Mouse (Mus musculus): ENCODE results near the gene Clic3.

Clic3 gene

DNA sequence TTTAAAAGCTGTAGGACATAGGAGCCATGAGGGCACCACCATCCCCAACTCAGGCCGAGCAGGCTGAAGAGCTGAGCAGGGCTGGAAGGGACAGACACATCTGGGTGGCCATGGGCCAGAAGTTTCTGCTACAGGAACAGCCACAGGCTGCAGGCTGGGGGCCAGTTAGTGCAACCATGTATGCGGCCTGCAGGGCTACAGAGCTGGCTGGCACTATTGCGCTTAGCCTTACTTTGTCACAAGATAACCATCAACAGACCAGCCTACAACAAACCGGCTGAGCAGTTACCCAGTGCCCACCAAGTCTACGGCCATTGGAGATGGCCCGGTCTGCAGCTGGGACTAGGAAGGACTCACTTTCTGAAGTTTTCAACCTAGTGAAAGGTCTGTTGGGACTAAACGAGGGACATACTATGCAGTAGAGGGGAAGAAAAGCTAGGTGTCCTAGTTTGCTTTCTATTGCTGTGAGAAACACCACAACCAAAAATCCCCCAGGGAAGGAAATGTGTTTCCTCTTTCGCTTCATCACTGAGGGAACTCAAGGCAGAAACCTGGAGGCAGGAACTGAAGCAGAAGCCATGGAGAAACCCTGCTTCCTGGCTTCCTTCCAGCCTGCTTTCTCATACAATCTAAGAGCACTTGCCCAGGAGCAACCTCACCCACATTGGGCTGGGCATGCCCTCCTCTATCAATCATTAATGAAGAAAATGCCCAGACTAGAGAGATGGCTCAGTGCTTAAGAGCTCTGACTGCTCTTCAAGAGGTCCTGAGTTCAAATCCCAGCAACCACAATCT lies 5.6 kb upstream of the Clic3 start:
- peak; percentile 37 to 48 for DNase-seq

DNA sequence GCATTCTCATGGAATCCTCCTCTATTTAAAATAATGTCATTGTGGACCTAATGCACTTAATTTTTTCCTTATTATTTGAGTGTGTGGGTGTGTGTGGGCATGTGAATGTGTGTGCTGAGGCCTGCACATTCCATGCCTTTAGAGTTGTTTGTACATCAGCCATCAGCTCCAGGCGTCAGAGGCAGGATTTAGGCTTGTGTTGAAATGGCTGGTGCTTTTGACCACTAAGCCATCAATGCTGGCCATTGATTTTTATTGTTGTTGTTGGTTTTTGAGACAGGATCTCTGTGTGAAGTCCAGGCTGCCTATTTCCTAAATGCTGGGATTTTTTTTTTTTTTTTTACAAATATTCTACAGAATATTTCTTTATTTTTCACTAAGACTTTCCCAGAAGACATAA lies 3.7 kb upstream of the Clic3 start:
- DNase-seq: no peak

DNA sequence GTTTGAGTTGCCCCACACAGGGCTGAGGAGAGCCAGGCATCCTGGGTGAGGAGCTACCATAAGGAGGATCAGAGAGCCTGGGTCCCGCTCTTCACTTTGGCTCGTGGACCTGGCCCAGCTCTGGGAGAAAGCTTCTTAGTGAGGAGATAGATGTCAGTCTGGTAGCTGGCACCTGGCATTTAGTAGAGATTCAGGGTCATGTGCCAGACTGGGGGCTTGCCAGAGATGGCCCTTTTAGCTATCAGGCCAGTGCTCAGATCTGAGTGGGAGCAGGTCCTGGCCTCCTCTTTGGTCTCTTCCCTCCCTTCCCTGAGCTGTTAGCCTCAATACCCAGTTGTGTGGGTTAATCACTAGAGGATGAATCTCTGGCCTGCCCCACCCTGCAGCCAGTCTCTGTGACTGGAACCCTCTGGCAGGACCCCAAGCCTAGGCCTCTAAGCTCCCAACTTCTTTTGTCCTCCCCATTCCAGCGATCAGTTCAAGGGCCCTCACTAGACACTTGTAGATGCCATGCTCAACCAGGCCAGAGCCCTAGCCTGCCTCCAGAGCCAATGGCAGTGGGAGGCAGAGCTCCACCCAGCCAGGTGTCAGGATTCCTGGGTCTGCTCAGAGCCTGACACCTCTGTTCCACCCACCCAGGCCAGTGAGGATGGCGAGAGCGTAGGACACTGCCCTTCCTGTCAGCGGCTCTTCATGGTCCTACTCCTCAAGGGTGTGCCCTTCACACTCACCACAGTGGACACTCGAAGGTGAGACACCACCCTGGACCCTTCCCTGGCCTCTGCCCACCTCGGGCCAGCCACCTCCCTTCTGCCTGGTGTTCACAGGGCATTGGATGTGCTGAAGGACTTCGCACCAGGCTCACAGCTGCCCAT lies 621 bp downstream of the Clic3 start:
- DNase-seq: no peak

DNA sequence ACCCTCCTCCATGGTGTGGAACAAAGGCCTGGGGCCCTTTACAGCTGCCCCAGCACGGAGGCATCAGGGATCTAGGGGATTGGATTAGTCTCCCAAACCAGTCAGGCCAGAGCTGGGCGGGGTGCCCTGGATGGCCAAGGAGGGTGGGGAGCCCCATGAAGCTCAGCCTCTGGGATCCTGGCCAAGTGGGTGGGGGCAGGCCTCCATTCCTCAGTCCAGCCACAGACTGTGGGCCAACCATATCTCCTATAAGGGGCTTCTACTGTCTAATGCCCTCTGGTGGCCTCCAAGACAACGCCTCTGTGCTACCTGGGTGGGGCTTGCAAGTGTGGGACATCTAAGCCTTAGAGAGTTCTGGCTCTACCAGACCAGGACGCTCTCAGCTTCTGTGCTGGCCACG lies 2.3 kb downstream of the Clic3 start:
- DNase-seq: peak in 1 of 2 experiments; percentile 51

DNA sequence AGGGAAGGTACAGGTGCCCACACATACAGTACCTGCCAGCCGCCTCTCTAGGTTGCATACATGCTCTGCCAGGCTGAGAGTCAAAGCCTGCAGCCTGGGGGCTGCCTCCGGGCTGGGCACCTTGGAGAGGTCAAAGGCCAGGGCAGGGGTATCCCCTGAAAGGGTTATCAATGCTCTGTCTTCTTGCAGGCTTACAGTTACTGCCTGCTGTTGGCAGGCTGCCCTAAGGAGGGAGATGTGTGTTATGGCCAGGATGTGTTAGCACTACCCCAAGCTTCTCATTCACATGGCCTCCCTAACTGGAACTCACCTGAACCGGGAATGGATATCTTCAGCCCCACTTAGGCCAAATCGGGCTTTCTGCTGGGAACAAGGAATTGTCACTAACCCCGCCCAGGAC lies 3.5 kb downstream of the Clic3 start:
- peak in 1 of 2 experiments; percentile 42 for DNase-seq

DNA sequence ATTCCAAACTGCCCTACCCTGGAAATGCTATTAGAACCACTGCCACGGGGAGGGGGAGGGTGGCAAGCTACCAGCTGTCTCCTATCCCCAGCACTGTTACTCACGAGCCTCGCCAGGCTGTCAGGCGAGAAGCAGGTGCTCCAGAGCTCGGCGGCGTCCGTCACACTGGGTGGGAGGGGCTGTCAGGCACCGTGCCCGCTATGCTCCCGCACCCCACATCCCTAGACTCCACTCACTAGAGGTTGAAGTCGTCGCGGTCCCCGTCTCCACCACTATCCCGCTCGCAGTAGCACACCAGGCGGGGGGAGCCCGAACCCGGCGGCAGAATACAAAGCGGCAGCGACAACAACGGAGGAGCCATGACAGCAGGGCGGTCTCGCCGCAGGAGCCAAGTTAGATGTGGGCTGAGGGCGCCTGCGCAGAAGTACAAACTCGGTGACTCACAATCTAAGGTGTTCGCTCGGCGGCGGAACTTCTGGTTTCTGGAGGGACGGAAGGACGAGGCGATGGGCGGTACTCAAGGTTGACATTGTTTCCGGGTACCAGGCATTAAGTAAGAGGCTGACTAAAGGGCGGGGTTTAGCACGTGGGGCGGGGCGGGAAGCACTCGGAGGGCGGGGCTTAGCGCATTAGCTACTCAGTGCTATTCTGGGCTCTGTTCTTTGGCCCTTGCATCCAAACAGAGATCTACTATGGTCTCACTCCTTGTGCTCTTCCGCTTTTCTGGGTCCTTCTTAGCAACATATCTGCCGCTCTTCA lies 4.1 kb downstream of the Clic3 start, which contains the start of gene Paxx:
TSS of gene Paxx (minus strand) at position 544 of the 759 bp plus-strand sequence.
- peak; percentile 95 to 98 for DNase-seq

DNA sequence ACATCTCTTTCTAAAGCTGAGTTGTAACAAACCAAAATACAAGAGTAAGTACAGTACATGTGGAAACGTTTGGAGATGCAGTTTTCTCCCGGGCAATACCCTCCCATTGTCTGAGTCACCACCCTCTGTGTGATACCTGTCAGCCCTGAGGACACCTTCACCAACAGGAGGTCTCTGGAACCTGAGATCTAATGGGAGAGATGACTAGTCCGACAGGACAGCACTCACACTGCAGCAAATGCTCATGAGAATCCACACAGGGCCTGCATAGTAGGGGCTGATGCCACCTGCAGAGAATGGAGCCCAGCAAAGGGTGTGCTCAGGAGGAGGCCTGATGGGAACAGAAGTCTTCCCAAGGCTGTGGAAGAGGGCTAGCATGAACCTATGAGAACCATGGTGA lies 4.8 kb downstream of the Clic3 start:
- DNase-seq: no peak

DNA sequence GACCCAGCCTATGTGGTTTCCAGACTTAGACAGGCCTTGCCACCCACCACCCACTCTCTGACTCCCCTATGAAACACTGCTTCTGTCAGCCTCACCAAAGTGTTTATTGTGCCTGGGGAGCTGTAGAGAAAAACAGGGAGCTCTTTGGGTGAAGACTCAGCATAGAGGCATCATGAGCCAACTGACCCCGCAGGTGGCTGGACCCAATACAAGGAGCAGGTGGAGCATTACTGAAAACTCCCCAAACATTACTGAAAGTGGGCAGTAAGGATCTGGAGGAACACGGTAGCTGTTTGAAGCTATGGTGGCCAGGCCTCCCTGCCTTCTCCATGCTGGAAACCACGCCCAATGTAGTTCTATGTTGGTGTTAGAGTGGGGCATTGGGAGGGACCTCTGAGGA lies 7.0 kb downstream of the Clic3 start:
- no peak for DNase-seq

DNA sequence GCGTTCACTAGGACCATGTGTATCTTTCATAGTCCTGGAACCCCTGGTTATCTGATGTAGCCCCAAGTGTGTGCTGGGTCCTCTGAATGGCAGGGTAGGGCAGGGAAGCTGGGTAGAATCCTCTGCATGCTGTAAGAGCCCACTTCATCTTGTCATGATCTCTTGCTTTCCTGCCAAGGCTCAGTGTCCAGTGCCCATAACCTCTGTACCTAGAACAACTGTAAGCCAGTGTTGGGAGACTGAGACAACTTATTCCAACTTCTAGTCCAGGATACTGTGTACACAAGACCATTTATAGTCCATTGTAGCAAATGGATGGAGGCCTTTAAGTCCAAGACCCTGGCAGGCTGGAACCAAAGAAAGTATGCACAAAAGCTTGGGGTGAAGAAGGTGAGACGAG lies 8.6 kb downstream of the Clic3 start:
- no peak for DNase-seq

DNA sequence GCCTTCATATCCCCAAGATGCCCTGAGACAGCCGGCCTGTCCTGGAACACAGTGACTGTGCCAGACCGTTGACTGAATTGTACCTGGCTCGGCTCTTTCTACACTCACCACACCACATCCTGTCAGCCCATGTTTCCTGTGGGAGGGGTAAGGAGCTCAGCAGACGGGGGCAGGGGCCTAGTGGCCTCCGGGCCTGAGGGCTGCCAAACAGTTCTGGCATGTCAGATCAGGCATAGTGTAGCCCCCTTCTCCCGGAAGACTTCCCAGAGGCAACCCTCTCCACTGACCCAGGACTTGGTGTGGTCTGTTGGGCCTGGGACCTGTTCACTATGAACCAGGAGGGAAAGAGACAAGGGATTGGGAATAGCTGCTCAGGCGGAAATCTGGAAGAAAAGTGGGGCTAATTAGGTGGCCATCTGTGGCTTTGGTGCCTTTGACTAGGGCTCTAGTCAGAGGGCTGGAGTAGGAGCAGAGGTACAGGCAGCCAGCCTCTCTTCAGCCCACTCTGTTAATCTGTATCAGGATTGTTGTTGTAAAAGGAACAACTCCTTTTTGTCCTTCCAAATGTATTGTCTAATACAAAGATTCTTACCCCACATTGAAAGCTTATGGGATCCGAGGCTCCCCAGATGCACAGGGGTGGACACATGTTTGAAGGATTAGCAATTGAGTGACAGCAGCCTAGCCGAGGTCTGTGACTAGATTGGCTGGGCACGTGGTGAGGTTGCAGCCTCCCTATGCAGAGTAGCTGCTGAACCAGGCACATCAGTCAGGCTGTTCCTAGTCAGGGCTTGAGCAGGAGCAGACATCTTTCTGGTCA lies 9.4 kb downstream of the Clic3 start:
- no peak for DNase-seq

DNA sequence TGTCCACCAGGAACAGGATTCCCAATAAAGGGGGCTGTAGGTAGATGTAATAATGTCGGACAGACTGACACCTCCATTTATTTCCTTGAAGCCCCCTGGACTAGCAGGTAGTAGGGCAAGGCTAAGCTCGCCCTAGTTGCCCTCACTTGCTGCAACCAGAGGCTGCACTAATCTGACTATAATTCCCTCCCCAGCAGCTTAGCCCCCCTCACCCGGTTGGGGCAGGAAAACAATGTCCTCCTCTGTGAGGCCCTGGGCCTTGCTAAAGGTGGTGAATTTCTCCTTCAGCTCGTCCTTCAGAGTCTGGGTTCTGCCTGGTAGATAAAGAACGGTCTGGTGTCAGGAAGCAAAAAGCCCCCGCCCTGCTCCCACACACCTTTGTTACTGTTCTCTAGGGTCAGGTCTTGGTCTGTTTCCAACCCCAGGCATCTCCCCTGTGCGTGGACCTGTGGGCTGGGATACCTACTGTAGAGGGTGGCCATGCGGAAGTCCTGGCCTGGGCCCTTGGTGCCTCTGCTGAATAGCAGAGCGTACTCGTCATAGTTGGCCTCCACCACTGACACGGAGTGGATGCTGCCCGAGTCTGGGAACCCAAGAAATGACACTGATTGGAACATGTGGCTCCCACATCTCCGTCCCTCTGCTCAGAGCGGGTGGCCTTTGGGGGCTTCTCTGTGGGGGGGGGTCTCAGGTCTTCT lies 11.1 kb downstream of the Clic3 start:
- DNase-seq: no peak

DNA sequence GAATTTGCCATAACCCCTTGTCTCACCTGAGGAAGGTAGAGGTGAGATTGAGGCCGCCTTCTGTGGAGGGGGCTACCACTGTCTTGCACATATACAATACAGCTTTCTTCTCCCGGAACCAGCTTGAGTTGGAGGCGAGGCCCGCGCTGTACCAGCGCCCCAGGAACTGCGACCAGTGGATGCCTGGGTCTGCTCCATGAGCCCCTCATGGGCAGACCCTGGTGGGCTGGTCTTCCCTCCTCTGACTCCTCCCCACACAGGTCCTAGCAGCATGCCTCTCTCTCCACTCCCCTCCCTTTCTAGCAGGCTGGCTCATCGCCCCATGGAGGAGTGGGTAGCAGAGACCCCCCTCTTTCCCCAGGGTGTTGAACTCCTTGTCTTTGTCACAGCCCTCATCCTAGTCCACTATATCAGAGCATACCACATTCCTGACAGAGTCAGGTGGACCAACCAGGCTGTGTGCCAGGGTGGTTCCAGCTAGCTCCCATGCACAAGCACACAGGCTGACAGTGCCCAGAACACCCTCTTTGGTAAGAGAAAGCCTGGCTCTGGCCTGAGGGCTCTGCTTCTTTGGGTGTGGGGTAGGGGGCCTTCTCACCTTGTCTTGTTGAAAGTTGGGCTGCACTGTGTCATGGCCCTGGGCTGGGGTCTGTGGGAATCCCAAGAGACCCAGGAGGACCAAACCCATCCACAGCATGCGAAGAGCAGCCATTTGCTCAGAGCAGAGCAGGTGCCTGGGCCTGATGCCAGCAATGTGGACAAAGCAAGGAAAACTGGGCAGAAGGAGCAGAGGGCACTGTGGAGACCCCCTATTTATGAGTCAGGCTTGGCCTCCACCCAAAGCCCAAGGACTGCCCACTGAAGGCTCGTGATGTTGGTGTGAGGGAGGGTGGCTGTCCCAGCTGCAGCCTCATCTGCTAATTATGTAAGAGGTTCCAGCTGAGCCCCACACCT lies 12.6 kb downstream of the Clic3 start:
- peak in 1 of 2 experiments; percentile 67 for DNase-seq

DNA sequence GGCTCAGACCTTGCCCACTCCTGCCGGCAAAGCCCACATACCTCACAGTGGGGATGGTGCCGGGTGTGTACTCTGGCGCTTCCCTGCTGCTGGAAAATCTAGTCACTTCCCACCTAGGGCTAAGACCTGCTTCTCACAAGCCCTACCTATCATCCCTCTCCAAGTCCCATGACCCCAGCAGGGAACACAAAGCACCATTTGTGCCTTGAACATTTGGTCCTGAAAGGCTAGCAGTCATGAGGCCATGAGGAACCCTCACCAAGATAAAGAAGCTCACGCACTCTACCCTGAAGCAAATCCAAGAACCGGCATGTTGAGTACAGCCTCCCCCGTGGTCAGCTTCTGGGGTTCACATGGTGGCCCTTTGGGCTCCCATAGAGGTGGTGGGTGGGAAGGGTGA lies 13.3 kb downstream of the Clic3 start, which contains the start of gene Ptgds:
TSS of gene Ptgds (minus strand) at position 78 of the 400 bp plus-strand sequence.
- DNase-seq: no peak

DNA sequence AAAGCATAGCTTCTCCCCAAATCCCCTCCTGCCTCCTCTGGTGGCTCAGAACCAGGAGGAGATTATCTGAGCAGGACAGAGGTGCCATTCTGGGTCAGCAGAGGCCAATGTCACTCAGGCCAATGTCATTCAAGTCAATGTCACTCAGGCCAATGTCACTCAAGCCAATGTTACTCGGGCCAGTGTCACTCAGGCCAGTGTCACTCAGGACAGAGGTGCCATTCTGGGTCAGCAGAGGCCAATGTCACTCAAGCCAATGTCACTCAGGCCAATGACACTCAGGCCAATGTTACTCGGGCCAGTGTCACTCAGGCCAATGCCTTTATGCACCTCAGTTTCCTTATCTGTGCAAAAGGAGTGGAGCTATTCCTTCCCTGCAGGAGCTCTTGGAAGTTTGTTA lies 15.9 kb downstream of the Clic3 start:
- no peak for DNase-seq

DNA sequence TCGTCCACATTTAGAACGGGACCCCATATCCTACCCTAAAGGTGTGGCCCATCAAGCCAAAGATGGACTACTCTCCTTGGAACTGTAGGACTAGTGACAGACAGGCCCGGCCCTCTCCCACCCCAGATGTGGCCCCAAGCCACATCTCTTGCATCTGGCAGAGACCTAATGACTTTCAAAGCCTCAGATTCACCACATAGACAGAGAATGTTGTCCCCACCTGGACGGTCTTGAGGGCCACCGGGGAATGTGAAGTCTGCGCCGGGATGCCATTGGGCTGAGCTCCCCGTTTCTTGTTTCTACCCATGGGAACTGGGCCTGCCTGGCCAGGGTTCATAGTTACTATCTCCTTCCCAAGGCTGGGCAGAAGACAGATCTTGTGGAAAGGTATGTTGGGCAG lies 20.9 kb downstream of the Clic3 start:
- DNase-seq: no peak

DNA sequence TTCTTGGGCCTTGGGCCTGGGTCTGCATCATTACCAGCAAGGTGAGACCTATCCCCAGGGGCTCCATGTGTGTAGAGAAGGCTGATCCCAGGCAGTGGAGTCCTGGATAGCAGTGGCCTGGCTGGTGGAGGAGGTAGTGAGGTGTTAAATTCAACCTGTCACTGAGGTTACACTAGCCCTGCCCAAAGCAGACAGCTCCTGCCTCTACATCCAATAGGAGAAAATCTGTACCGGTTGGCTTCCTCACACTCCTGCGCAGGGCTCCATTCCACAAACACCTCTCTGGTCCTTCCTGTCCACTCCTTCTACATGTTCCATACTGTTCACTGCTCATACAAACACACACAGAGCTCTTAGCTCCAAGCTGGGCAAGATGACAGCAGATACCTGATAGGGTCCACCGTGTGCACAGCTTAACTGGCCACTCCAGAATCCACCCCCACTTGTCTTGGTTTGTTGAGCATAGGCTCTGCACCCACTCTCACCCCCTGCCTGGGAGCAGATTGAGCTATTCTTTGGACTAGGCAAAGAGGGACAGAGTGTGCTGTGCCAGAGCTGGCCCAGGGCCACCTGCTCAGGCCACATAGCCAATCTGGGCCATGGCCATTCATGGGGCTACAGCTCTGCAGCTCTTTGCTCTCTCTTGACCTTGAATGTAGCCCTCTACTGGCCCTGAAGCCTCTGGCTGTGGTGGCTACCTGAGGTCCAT lies 21.5 kb downstream of the Clic3 start:
- DNase-seq: peak; percentile 56 to 81

DNA sequence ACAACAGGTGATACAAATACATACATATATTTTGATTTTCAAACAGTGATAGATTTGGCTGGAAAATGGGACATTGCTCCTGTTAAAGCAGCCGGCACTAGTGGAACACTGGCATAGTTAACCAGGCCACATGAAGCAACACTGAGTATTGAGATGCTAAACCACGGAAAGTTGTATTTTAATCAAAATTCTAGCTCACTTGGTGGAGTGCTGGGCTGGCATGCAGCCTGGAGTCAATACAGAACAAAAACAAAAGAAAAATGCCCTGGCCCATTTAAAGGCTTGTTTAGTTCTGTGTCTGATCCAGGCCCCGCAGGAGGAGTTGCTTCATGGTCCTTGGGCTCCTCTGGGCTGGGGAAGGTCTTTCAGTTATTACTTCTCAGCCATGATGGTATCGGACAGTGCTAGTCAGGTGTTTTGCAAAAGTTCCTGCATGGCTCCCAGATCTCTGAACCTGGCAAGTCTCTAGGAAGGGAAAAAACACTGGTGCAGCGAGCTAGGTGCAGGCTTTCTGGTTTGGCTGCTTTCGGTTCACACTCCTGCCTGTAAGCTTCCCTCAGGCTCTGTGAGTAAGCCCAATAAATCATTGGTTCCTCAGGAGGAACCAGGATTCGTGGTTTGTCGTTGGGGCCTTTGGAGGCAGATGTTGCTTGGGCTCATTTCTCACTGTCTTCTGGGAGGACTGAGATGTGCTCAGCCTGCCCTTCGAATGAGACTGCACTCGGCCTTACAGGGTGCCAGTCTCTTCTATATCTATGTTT lies 23.1 kb downstream of the Clic3 start:
- DNase-seq: no peak

DNA sequence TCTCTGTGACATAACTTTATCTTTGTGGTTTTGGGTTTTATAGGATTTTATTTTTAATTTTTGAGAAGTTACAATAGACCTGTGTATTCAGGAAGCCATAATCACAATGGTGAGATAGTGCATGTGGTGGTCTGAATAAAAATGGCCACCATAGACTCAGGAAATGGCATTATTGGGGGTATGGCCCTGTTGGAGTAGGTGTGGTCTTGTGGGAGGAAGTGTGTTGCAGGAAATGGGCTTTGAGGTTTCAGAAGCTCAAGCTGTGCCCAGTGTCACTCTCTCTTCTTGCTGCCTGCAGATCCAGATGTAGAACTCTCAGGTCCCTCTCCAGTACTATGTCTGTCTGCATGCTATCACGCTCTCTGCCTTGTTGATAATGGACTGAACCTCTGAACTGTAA lies 23.9 kb downstream of the Clic3 start:
- DNase-seq: no peak

DNA sequence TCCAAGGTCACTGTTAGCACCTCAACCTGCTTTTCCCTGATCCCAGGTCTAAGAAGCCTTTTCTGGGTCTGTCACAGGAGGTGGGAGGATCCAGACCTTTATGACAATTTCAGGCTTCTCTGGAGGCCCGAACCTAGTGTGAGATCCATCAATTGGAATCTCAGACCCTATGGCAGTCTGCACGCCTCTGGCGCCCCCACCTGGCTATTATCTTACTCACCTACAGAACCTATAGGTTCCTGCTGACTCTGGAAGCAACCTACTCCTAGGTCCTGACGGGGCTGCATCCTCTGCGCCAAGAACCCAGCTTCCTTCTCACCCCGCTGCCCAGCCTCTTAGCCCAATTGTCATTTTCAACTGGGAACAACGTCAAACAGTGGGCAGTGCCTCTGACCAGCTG lies 26.3 kb downstream of the Clic3 start:
- peak in 1 of 2 experiments; percentile 79 for DNase-seq
